Mouse (Mus musculus): Measurements from ENCODE around the gene Grik2.
"Not testable (repeated sequence)": the region's sequence is repeated elsewhere in the genome, so short reads cannot be mapped to it uniquely, and the experiment has no call there.

Grik2 gene

DNA sequence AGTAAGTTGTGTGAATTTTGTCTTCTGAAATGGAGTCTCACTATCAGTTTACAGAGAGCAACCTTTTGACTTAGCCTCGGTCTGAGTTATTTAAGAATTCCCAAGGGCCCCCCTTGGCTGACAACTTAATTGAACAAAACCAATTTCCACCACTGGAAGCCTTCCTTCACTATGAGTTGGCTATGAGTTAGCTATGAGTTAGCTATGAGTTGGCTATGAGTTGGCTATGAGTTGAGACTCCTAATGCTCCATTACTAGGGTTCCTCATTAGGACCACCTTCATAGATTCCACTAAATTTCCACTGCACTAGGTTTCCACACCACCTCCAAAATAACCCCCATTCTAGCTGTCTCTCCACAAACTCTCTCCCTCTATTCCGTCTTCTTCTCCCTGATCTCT is 468.7 kb downstream of the Grik2 start:
- DNase-seq, result no peak

GRCm38 (mm10) chr10:49256247-49256939 is 532.2 kb downstream of the Grik2 start:
- DNase-seq, result peak in 1 of 2 experiments; percentile 29

GRCm38 (mm10) chr10:49237356-49237755 is 551.2 kb downstream of the Grik2 start:
- not testable (repeated sequence) for DNase-seq

DNA sequence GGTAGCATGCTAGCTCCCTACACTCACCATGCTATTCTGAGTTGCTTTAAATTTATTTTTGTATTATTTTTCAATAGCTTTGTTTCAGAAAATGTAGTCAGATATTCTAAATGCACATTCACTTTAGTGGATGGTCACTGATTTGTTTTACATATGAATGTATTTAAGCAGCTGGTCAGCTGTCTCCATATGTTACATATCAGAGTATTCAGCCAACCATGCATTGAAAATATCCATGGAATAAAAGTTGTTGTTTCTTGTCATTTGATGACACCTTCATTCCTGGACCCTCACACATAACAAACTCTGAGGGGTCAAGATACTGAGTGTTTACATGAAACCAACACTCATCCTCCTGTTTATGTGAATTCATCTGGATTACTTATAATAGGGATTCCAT is 551.7 kb downstream of the Grik2 start:
- not testable (repeated sequence) for DNase-seq

- no peak for DNase-seq
Observed at GRCm38 (mm10) chr10:49220096-49220495, 568.5 kb downstream of the Grik2 start.

DNA sequence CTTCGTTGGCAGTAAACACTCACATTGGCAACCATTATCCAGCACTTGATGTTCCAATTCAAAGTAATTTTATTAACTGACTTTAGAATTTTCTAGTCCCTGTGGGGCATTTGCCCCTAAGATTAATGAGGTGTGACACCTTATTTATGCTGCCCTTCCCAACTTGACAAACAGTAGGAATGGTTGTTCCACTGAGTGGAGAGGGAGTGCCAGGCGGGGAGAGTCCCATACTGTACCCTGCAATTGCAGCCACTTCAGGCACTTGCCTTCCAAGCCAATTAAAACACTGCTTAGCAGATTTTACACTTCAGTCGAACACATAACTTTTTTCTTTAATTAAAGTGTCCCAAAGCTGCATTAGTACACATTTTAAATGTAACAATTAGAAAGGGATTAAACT is 568.9 kb downstream of the Grik2 start:
- DNase-seq, result no peak

- no peak for DNase-seq
Observed at GRCm38 (mm10) chr10:49191773-49192371, 596.7 kb downstream of the Grik2 start.

- DNase-seq, result no peak
Observed at GRCm38 (mm10) chr10:49191291-49191690, 597.3 kb downstream of the Grik2 start.

GRCm38 (mm10) chr10:49154134-49154533 is 634.4 kb downstream of the Grik2 start:
- no peak for DNase-seq

DNA sequence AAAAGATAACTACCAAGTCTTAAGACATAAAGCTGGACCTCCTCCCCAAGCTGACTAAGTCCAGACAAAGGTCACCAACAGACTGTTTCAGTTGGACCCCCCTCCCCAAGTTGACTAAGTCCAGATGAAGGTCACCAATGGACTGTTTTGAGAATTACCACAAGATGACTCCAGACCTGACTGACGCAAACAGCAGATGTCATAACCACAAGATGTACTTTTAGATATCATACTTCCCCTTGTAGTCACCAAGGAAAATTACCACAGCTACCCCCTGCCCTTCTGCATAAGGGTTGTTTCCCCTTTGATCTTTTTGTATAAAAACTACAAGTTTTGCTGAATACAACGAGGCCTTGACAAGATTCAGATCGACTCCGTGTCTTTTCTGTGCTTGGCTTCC is 637.1 kb downstream of the Grik2 start:
- not testable (repeated sequence) for DNase-seq

DNA sequence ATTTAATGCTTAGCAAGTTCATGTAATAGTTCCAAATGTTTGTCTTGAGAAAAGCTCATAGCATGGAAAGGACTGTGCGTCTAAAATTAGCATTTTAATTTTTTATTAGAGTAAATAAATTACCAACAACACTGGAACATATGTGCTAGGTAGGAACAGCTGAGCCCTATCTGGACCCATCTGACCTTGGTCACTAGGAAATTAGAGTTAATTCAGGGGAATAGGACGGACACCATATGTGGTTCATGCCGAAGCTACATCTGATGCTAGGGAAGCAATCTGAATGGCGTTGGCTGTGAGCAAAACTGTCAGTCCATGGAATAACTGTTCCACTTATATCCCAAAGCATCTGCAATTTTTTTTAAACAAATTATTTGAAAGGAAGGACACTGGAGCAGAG is 638.9 kb downstream of the Grik2 start:
- peak in 1 of 2 experiments; percentile 39 for DNase-seq

DNA sequence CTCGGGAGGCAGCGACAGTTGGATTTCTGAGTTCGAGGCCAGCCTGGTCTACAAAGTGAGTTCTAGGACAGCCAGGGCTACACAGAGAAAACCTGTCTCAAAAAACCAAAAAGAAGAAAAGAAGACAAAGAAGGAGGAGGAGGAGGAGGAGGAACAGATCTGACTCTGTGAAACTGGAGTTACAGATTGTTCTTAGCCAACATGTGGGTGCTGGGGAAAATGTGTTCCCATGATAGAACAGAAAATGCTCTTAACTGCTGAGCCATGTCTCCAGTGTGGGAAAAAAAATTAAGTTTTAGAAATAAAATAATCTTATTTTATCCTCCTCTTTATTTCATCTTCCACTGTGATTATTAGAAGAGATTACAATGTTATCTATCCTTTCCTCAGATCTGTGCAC is 645.9 kb downstream of the Grik2 start:
- no peak for DNase-seq

- DNase-seq, result no peak
Observed at GRCm38 (mm10) chr10:49136816-49137215, 651.8 kb downstream of the Grik2 start.

DNA sequence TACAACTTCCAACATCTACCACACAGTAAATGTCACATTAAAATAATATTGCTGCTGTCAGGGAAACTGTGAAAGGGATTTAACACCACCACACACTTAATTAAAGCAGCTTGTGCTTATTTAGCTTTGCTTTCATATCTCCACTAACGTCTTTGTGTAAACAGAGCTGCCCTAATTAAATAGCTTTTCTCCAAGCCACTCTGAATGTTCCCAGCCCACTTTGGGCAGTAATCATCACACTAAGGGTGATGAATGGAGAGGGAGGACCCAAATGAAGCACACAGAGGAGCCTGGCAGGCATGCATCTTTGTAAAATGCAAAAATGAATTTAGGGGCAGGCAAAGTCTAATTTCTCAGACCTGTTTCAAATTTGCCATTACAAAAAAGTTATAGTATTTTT is 657.3 kb downstream of the Grik2 start:
- DNase-seq, result no peak

DNA sequence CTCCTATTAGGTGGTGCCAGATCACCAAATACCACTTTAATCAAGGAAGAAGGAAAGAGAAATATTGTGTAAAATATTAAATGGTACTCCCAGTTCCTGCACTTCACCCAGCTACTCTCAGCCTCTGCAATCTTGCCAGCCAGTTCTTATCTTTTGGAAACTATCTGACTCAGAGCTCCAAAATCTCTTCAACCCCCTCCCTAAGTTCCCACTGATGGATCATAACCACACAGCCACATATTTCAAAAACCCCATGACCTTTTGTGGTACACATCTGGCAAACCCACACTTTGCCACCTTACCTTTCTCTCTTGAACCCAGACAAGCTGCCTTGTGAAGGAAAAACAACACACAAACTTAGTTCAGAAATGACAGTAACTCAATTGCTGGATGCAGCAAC is 738.2 kb downstream of the Grik2 start:
- DNase-seq, result no peak

- DNase-seq, result no peak
Observed at GRCm38 (mm10) chr10:49049391-49049790, 739.2 kb downstream of the Grik2 start.
